Mouse (Mus musculus): ENCODE measurements around the gene Csad.
A peak's percentile ranks its signal among the peaks of the same experiment; 100 is the strongest.

The Csad gene

DNA sequence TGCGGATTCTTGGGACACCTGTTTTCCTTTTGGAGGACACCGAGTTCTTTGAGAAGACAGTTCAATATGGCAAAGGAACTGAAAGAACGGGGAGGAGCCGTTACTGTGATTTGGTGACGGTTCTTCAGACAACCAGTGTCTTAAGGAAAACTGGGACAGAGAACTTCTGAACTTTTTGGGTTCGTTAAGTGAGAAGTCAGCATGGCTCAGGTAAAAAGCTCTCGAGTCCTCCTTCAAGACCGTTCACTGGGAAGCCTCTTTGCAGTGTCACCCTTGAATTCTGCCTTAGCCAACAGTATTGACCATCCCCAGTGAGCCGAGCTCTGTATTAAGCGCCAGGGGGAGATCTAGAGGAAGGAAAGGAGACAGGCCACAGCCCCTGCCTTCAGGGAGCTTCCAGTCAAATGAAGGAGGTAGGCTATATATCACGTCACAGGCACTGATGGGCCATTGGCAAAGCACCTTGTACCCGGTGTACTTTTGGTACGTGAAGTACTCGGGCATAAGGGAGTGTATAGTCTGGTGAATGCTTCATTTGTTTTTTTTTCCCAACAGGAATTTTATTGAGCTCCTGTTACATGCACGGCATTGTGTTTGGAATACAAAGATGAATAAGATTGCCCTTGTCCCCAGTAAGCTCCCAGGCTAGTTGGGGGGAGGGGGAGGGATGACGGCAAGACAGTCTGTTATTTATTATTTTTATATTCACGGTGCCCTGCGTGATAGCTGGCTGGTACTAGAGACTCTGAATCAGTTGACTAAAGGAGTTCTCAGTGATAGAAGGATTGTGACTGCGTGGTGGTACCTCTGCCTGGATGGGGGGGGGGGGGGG, at the start of gene Csad:
Csad (minus strand) TSS at position 51 of the 832 bp plus-strand sequence.
- peak; percentile 76 for DNase-seq (ENCODE audit: inconsistent ontology term)

DNA sequence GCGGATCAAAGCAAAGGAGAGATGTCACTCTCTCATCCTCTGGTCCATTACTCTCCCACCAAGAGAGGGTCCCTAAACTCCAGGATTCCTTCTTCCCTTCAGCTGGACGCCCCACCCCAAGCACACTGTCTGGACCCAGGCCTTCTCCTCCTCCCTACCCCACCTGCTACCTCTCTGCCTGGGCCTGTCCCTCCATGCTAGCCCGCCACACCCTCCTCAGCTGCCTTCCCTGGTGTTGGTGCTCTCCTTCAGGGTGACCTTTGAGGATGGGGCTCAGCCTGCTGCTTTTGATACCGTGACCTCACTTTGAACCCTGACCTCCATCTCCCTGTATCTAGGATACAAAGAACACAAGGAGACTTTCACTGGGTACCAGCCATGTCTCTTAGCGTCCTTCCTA, 46.0 kb upstream of the Csad start:
- DNase-seq (ENCODE audit: inconsistent ontology term), result no peak

DNA sequence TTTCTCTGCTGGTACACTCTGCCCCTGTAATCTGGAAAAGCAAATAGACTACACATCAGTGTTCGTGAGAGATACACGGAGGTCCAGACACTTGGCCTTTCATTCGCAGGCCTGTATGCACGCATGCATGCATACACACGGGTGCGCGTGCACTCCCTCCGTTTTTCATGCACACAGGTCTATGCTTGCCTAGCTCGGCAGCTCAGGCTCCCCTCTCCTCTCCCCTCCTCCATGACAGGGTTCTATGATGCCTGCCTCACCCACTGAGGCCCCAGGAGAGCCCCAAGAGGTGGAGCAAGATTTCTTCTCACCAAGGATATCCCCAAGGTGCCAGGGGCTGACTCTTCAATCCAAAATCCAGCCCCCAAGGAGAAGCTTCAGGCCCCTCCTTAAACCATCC, 45.4 kb upstream of the Csad start:
- DNase-seq (ENCODE audit: inconsistent ontology term), result no peak

DNA sequence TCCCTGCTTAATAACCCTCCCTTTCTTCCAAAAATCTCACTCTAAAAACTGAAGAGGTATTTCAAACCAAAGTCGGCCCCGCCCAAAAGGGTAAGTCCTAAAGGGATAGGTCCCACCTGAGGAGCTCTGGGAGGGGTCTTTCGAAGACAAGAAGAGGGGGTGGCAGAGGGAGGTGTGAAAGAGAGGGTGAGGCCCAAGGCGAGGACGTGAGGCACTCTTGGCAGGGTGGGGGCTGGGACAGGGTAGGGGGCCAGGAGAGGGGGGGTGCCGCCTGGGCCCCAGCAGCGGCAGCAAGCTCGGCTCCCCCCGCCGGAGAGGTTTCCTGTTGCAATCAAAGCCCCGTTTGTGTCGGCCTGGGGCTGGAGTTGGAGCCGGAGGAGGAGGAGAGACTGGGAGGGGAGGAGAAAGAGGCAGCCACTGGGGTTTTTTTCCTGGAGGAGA, 44.7 kb upstream of the Csad start:
- DNase-seq (ENCODE audit: inconsistent ontology term), result peak; percentile 56

DNA sequence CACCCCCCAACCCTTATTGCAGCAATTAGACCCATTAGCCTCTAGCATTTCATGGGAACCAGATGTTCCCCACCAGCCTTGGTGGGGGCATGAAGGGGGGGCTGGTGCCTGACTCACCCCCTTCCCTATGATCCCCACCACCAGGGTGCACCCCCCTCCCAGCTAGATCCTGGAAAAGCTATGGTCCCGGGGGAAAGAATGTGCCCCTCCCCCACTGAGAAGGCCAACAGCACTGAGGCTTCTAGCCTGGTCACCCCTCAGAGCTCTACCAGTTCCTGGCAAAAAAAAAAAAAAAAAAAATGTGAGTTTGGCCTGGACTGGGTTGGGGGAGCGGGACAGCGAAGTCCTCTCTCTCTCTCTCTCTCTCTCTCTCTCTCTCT, 44.3 kb upstream of the Csad start:
- DNase-seq (ENCODE audit: inconsistent ontology term), result peak; percentile 59

DNA sequence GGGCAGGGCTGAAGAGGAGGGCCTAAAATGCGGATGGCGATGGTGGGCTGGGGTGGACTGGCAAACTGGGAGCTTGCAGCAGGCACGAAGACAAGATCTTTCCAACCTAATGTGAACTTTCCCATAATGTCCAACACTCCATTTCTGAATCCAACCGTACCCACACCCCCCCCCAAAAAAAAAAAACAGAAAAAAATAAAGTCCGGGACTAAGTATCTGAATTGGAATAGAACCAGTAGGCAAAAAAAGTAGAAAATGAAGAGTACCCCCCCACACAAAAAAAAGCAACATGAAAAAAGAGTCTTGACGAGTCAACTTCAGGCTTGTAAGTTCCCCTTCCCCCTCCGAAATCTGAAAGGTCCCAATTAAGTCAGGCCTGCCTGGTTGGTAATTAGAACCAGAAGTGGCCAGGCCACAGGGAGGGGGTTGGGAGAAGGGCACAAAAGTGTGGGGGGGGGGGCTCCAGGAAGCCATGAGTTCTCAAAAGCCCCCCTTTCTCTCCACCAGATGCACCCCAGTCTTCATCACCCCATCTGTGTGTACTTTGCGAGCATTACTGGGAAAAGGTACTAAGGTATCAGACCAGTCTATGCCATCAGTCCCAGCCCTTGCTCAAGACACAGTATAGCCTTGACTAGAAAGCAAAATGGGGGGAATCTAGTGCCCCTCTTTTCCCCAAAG, 43.7 kb upstream of the Csad start:
- peak; percentile 17 for DNase-seq (ENCODE audit: inconsistent ontology term)

DNA sequence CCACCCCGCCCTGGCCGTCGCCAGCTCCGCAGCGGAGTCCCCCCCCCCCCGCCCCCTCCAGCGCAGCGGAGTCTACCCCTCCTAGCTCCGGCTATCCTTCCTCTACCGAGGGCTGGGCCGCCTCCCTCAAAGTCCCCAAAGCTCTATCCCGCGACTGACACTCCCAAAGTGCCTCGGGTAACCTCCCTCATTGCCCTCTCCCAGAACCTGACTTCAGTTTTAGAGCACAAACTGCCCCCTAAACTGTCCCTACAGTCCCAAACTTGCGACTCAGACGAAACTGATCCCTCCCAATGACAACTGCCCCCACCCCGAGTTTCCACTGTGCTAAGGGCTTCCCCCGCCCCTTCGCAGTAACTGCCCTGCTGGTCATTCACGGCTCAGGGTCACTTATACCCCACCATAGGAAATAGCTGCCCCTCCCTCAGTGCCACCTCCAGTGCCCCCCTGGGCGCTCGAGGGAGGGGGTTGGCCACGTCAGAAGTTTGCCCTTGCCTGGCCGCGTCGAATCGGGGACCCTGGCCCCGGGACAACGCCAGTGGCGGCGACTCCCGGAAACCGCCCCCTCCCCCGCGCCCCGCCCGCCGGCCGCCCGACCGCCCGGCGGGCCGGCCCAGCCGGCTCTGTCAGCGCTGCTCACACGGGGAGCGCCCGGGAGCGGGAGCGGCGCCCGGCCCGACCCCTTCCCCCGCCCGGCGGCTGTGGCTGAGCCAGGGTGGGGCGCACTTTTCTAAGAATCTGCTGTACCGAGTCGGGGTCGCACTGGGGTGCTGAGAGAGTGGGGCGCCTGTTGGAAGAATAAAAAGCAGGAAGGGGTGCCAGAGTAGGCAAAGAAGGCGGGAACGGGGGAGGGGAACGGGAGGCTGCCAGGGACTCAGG, 43.0 kb upstream of the Csad start:
- peak; percentile 85 for DNase-seq (ENCODE audit: inconsistent ontology term)

DNA sequence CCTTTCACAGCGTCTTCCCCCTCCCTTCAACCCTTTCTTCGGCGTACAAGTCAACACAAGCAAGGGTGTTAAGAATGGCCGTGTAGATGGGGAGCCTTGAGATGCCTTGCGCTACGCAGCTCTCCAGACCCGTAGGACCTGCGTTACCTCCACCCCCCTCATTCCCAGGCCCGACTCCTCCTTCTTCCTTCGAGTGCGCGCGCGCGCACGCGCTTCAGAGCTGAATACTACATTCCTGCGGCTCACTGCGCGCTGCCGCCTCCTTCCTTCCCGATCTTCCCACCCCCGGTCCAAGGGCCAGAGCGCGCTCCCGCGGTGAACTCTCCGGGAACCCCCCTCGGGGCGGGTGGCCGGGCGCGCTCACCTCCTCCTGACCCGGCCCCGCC, 42.3 kb upstream of the Csad start:
- peak; percentile 98 for DNase-seq (ENCODE audit: inconsistent ontology term)

DNA sequence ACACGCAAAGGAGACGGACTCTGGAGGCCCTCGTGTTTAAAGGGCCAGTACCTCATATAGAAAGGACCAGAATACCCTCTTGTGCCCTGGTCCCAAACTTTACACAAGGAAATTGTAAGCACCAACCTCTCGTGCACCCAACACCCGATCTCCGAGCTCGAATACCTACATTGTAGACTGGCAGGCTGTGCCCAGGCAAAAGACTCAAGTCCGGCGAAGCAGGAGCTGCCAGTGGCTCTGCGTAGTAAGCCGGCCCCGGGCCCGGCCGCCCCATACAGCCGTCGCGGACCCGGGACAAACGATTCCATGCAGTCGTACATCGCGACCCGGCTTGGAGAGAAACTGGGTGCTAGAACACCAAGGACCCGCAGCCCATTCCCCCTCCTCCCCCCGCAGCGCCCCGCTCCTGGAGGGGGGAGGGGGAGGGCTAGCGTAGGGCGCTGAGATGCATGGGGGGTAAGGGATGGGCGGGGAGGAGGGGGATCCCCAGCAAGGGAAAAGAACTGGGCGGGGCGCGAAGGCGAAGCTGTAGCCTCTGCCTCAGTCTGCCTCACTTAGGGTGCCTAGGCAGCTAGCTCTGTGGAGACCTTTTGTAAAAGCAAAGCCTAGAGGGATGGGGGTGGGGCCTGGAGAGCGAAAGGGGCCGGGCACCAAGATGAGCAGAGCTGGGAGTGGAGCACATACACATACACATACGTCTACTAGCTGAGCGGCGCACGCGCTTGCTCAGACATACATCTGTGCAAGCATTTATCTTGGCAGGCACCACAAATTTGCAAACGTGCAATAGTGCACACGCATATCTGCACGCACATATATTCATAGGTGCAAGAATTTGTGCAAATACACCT, 41.6 kb upstream of the Csad start:
- DNase-seq (ENCODE audit: inconsistent ontology term), result peak; percentile 85

DNA sequence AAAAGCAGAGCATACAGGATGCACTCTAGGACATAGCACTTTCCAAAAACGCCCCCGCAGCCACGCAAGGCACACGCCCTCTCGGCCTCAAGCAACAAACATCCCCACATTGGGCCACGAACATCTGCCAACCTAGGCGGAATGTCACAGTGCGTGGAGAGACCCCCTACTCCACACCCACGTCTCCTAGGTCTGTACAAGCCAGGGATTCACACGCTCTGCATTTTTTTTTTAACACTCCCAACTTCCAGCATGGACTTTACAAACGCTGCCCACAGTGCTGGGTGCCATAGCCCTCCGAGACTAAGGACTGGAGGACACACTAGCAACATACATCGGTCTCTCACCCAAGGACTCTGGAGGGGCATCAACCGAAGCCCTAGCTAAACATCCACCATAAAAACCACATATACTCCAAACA, 40.9 kb upstream of the Csad start:
- DNase-seq (ENCODE audit: inconsistent ontology term), result peak; percentile 26

DNA sequence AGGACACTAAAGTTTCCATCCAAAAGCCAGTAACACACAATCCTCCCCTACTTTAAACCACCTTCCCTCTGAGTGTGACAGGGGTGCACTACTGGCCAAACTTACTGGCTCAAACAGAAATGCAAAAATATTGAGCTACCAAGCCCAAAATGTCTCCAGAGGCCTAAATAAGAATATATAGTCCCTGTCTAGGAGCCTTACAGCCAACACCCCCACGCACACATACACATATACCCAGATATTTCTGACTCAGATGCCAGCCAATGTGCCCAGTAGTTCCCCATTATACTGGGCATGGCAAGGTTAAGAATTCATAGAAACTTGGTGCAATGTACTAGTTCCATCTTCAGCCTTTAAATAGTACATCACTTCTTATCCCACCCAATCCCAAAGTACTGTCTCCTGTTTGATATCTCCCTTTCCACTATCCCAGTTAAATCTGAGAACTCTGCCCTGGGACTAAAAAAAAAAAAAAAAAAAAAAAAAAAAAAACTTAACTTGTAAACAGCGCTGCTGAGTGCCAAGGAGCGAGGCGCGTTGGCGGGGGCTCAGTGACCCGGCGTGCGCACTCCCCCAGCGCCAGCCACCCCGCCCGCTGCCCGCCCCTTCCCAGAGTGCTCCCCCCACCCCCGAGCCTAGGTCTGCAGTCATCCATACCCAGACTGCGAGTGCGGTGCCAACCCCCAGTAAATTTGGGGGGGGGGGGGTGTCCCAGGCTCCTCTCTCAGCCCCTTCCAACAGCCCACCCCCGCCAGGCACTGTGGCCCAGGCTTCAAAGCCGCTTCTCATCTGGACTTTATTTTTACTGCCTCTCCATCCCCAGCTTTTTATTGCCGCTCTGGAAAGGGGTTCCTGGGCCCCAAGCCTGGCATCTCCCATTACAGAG, 40.0 kb upstream of the Csad start:
- DNase-seq (ENCODE audit: inconsistent ontology term), result no peak

DNA sequence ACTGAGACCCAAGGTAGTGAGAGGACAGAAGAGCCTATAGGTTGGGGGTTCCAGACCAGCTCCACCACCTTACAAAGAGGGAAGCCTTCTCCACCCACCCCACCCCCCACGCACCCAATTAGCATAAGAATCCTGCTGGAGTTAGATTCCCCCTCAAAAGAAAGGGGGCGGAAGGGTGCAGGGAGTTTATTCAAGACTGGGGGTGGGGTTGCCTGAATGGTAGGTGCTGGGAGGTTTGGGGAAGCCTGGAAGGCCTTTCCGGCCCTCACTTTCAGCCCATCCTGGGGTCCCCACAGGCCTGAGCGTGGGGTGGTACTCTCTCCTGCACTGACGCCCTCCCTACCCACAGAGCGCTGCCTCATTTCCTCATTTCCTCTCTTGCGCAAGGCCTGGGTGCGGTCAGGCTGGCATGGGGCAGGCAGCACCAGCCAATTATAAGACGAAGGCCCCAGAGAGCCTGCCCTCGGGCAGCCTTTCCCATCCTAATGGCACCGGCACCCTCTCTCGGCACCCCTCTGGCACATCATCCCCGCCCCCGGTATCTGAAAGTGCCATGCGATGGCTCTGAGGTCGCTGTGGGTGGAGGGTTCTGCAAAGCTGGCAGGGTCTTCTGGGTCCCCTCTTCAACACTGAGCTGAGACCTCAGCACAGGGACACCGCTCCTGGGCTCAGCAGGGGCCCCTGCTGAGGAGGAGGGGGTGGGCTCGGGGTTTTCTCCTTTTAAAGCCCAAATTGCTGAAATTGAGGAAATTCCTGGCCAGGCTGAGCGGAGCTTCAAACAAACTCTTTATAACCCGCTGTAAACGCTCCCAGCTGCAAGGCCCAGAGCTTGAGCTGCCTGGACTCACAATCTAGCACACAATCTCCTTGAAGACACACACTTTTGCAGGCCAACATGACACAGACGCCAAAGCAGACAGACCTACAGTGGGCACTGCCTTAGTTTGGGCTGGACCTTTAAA, 39.0 kb upstream of the Csad start:
- peak; percentile 73 for DNase-seq (ENCODE audit: inconsistent ontology term)

DNA sequence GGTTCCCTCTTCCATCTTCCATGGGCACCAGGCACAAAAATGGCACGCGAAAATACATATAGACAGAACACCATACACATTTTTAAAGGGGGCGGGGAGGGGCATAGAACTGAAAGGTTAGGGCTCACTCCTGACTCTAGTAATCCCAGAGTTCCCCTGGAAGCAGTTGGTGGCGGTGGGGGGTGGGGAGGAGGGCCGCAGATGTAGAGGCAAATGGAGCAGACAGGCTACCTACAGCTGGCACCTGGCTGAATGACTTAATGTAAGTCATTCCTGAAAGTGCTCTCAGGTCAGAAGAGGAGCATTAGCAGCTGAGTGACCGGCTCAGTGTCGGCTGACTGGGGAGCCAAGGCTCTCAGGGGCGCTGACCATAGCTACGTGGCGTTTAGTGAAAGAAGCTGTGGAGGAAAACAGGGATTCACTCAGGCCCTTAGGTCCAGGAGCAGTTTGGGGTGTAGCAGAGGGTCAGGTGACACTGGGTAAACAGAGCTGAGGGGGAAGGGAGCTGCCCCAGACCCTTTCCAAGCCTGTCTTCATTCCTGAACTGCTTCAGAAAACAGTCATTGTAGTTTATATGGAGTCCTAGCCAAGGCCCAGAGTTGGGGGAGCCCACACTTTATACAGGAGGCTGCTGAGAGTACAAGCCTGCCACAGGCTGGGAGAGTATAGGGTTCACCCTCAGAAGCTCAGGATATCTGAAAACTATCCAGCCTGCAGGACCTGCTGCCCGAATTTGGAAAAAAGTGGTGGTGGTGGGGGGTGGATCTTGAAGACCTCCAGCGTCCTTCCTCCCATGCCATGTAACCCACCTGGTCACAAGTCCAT, 38.1 kb upstream of the Csad start:
- DNase-seq (ENCODE audit: inconsistent ontology term), result no peak

DNA sequence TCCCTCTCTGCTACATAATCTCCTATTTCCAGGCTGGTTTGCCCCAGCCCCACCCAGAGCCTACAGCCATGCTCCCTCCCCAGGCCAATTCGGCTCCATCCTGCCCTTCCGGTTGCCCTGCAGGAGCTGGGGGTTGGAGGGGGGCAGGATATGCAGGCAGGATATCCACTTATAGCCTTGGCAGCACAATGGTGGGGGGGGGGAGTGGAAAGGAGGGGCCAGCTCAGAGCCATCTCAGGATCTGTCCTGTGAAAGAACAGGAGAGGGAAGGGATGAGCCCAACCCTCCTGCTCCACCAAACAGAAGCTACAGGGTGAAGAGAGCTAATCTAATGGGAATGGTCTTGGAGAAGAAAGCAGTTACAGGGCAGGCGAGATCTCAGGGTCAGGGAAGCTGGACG, 36.1 kb upstream of the Csad start:
- no peak for DNase-seq (ENCODE audit: inconsistent ontology term)

DNA sequence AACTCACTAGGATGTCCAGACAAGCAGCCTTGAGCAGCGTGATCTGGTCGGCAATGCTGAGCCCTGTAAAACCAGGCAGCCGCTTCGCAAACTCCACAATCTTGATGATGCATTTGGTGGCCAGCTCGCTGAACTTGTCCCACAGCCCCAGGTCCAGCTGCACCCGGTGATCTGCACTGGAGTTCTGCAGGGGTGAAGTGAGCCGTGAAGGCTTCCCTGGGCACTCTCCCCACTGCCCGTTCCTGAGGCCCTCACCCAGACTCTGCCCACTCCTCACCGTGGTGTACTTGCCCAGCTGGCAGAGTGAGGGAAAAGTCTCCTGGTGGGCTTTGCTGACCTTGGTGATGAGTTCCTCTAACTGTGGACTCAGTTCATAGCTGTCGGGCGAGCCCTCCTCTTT, 35.3 kb upstream of the Csad start:
- DNase-seq (ENCODE audit: inconsistent ontology term), result no peak

DNA sequence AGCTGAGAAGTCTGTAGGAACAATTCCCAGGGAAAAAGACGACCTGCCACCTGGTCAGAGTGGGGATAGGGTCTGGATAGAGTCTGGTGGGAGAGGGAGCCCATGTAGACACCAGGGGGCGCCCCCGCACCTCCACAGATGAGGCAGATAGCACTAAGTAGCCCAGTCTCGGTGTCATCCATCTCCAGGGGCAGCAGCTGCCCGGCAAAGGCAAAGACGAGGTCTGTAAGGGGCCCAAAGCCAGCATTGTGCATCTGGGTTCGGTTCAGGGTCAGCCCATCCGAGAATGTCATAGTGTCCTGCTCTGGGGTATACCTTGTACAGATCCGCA, 34.7 kb upstream of the Csad start:
- peak; percentile 85 for DNase-seq (ENCODE audit: inconsistent ontology term)

DNA sequence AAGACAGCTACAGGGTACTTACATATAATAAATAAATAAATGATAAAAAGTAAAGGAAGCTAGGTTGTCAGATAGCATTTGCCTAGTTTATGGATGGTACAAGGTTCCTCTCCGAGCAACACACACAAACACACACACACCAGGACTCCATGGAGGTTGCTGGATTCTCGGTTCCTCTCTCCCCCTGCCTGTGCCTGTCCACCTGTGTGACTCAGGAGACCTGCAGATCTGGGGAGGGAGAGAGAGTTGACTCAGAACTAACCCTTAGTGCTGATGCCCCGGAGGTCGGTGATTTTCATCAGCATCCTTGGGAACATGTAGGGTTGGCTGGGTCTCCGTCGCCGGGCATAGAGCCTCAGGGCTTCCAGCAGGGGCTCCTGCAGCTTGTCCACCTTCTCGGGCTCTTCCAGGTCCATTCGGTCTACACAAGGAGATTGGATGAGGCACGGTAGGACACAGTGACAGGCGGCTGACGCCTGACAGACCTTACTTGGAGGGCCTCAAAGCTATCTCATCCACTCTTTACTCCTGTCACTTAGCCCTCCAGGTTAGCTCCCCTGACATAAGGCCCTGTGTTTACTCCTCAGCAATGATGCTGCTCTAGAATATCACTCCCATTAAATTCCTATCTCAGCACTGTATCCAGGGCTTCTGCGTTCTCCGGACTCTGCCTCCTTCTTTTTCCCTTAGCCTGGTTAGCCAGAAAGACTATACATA, 34.2 kb upstream of the Csad start:
- DNase-seq (ENCODE audit: inconsistent ontology term), result no peak

All from Muller cell, postnatal 12 days (primary cell).